In the genomic region with DNA sequence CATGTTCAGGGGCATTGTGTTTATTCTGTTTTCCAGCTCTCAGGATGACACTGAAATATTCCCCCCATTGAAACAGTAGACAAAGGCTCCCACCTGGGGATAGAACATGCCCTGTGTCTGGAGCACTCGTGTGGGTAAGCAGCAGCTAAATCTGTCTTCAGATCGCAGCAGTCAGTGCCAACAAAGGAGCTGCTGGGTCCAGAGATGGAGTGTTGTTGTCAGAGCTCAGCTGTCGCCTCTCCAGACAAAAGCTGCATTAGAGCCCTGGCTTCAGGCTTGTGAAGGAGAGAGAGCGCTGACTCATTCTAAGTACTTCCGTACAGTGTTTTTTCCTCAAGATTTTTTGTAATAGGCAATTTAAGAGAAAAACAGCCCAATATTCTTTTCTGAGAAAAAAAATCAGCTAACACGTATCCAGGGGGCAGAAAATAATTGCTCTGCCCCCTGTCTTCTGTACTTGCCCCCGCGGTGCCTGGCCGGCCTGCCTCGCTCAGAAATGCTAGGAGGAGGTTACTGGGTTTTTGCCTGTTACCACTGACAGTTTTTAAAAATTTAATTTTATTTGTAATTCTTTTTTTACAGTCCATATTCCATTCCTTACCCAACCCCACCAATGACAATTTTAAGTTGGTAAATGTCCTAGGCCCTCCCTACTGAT, we compare ENCODE assay signal across 9 mouse cellular contexts. TPM values are rescaled to one million over a fixed set of nuclear protein-coding genes. Genes with fewer than 3 reads are reported as not detected.
DNase-seq lines count a peak whose midpoint lies in the region; ATAC-seq and TF ChIP-seq lines count a peak whose summit lies in the region.
"Had no signal": no experiment of that assay in that cellular context is flagged by ENCODE, and none has a peak within 500 bp of the region (broad histone marks: within the 10 kb centered on the region; RNA-seq: fewer than 3 reads in every experiment).

No protein-coding gene starts in this region.

- DNase-seq in MN1 (ENCODE audit: low spot score): peak; percentile 20
- peak; percentile 93 for DNase-seq in brain, embryonic 14.5 days (ENCODE audit: low read depth)
- peak; percentile 49 for DNase-seq in hindbrain, embryonic 11.5 days (ENCODE audit: low spot score)
- DNase-seq in lung, postnatal 36 days: peak; percentile 47
- DNase-seq in adrenal gland, postnatal 36 days: no peak
- DNase-seq in kidney, adult 2 months: no peak
- no peak for DNase-seq in urinary bladder, postnatal 4 days (ENCODE audit: low spot score in 2 of 2)
- no peak for DNase-seq in spleen, adult 12 weeks (ENCODE audit: low spot score)

- no peak for TF ChIP-seq CTCF in brain, embryonic 14.5 days (IDR thresholded peaks at IDR 0.05; ENCODE audit: borderline replicate concordance, extremely low read depth, insufficient read depth, insufficient read length)
- TF ChIP-seq CTCF in kidney, adult 2 months (conservative IDR thresholded peaks at IDR 0.05; ENCODE audit: insufficient read depth, insufficient read length, low read depth, low read length): no peak

- H3K27ac ChIP-seq in hindbrain, embryonic 11.5 days (ENCODE audit: low read depth, low read length): peak overlapping the region; percentile 48
- no peak overlapping the region for H3K27ac ChIP-seq in kidney, adult 2 months (ENCODE audit: insufficient read depth, low read depth, low read length)

- WGBS in hindbrain, embryonic 11.5 days: 57% methylated on average over 10 of the region's 10 CpGs
- WGBS in kidney, adult 2 months: 91% methylated on average over 10 of the region's 10 CpGs

- H3K36me3 ChIP-seq in hindbrain, embryonic 11.5 days (ENCODE audit: control insufficient read depth, insufficient read depth, low read length): no peaks in the 10 kb centered on the region
- no peaks in the 10 kb centered on the region for H3K36me3 ChIP-seq in kidney, adult 2 months (ENCODE audit: control insufficient read depth, insufficient read depth, low read length)

- no peaks in the 10 kb centered on the region for H3K27me3 ChIP-seq in hindbrain, embryonic 11.5 days (ENCODE audit: control insufficient read depth, insufficient read depth, low read length)
- H3K27me3 ChIP-seq in kidney, adult 2 months (replicated peaks; ENCODE audit: control insufficient read depth, insufficient read depth, low read length): no peaks in the 10 kb centered on the region

- ATAC-seq in hindbrain, embryonic 11.5 days (ENCODE audit: low FRiP score): peak; percentile 88

- H3K9me3 ChIP-seq in hindbrain, embryonic 11.5 days (ENCODE audit: control insufficient read depth, low read length): no peaks in the 10 kb centered on the region

- no peak for TF ChIP-seq POLR2A in brain, embryonic 14.5 days (IDR thresholded peaks at IDR 0.05; ENCODE audit: borderline replicate concordance, extremely low read depth, insufficient read depth, insufficient read length, poor library complexity, severe bottlenecking)
- no peak for TF ChIP-seq POLR2A in kidney, adult 2 months (IDR thresholded peaks at IDR 0.05; ENCODE audit: low read depth, low read length)

- no peak overlapping the region for H3K4me3 ChIP-seq in hindbrain, embryonic 11.5 days (ENCODE audit: low read depth, low read length)
- no peak overlapping the region for H3K4me3 ChIP-seq in kidney, adult 2 months (ENCODE audit: insufficient read depth, low read depth, low read length)

- H3K9ac ChIP-seq in hindbrain, embryonic 11.5 days (ENCODE audit: low read depth, low read length): no peak overlapping the region

- H3K4me2 ChIP-seq in hindbrain, embryonic 11.5 days (replicated peaks; ENCODE audit: low read depth, low read length): no peak overlapping the region

- H3K4me1 ChIP-seq in hindbrain, embryonic 11.5 days (replicated peaks; ENCODE audit: control insufficient read depth, insufficient read depth, low read length): no peaks in the 10 kb centered on the region; the same call in 1 of the 2 replicates
- H3K4me1 ChIP-seq in kidney, adult 2 months (ENCODE audit: control insufficient read depth, insufficient read depth, low read length): no peaks in the 10 kb centered on the region

RNA-seq across cellular contexts. Expression of gene Gm11096, which starts 21.6 kb away (rescaled TPM):
- not detected in 2 replicates for polyA plus RNA-seq in brain, embryonic 14.5 days (2012; rRNA removed)
- polyA plus RNA-seq in hindbrain, embryonic 11.5 days (2014; fragmentation: Nextera tagmentation; extraction: Ambion mirVana): not detected in 2 replicates
- total RNA-seq in adrenal gland, postnatal 36 days (2021): not detected
- not detected in 2 replicates for polyA plus RNA-seq in kidney, adult 2 months (2012; rRNA removed)
- total RNA-seq: heart, postnatal 10 days had no signal

Comparison
In these comparisons a context has a peak if more than half of its experiments do, and no peak if none do; other contexts are left out.
1. DNase-seq: peak in MN1 (single experiment), brain, embryonic 14.5 days (single experiment), hindbrain, embryonic 11.5 days (single experiment) and lung, postnatal 36 days (single experiment); none in adrenal gland, postnatal 36 days (0 of 2), kidney, adult 2 months (single experiment), urinary bladder, postnatal 4 days (0 of 2) and spleen, adult 12 weeks (single experiment).